Mouse (Mus musculus): Measurements from ENCODE around the gene Zmynd10.
"Not testable (repeated sequence)": the region's sequence is repeated elsewhere in the genome, so short reads cannot be mapped to it uniquely, and the experiment has no call there.

The Zmynd10 gene

GRCm38 (mm10) chr9:107555031-107555457 lies 7.9 kb downstream of the Zmynd10 start:
- peak in 1 of 2 experiments; percentile 40 for DNase-seq (ENCODE audit: low spot score in 2 of 2)

GRCm38 (mm10) chr9:107555701-107556100 lies 8.6 kb downstream of the Zmynd10 start:
- no peak for DNase-seq (ENCODE audit: low spot score in 2 of 2)

- DNase-seq (ENCODE audit: low spot score in 2 of 2): no peak
Measured at GRCm38 (mm10) chr9:107556346-107556745, 9.2 kb downstream of the Zmynd10 start.

GRCm38 (mm10) chr9:107563029-107563581 lies 16.0 kb downstream of the Zmynd10 start, which contains the start of gene Tusc2:
Tusc2 (plus strand) TSS chr9:107563255.
- DNase-seq (ENCODE audit: low spot score in 2 of 2): peak; percentile 83 to 89

- not testable (repeated sequence) for DNase-seq (ENCODE audit: low spot score in 2 of 2)
Measured at GRCm38 (mm10) chr9:107565556-107565955, 18.5 kb downstream of the Zmynd10 start.

- DNase-seq (ENCODE audit: low spot score in 2 of 2): peak; percentile 81 to 87
Measured at GRCm38 (mm10) chr9:107566041-107566709, 19.1 kb downstream of the Zmynd10 start.

- no peak for DNase-seq (ENCODE audit: low spot score in 2 of 2)
Measured at GRCm38 (mm10) chr9:107566855-107567254, 19.8 kb downstream of the Zmynd10 start.

GRCm38 (mm10) chr9:107567702-107568319 lies 20.7 kb downstream of the Zmynd10 start, which contains the start of gene Hyal2:
Hyal2 (plus strand) TSS chr9:107567945.
- no peak for DNase-seq (ENCODE audit: low spot score in 2 of 2)

GRCm38 (mm10) chr9:107568331-107569261 lies 21.5 kb downstream of the Zmynd10 start:
- peak; percentile 69 to 77 for DNase-seq (ENCODE audit: low spot score in 2 of 2)

- DNase-seq (ENCODE audit: low spot score in 2 of 2): no peak
Measured at GRCm38 (mm10) chr9:107569270-107569669, 22.2 kb downstream of the Zmynd10 start.

- no peak for DNase-seq (ENCODE audit: low spot score in 2 of 2)
Measured at GRCm38 (mm10) chr9:107570016-107570415, 22.9 kb downstream of the Zmynd10 start.

GRCm38 (mm10) chr9:107570845-107571244 lies 23.7 kb downstream of the Zmynd10 start:
- DNase-seq (ENCODE audit: low spot score in 2 of 2): no peak

- DNase-seq (ENCODE audit: low spot score in 2 of 2): no peak
Measured at GRCm38 (mm10) chr9:107571534-107572326, 24.6 kb downstream of the Zmynd10 start.

- DNase-seq (ENCODE audit: low spot score in 2 of 2): no peak
Measured at GRCm38 (mm10) chr9:107572327-107572662, 25.2 kb downstream of the Zmynd10 start.

- not testable (repeated sequence) for DNase-seq (ENCODE audit: low spot score in 2 of 2)
Measured at GRCm38 (mm10) chr9:107573774-107574173, 26.7 kb downstream of the Zmynd10 start.

- no peak for DNase-seq (ENCODE audit: low spot score in 2 of 2)
Measured at GRCm38 (mm10) chr9:107575579-107576356, 28.7 kb downstream of the Zmynd10 start.

GRCm38 (mm10) chr9:107576357-107577107 lies 29.4 kb downstream of the Zmynd10 start, which contains the start of gene Hyal1:
Hyal1 (plus strand) TSS chr9:107576927.
- DNase-seq (ENCODE audit: low spot score in 2 of 2): peak; percentile 51 to 56

GRCm38 (mm10) chr9:107577871-107578270 lies 30.8 kb downstream of the Zmynd10 start:
- no peak for DNase-seq (ENCODE audit: low spot score in 2 of 2)

GRCm38 (mm10) chr9:107578587-107578986 lies 31.5 kb downstream of the Zmynd10 start, which contains the start of gene Naa80:
Naa80 (plus strand) TSS chr9:107578887.
- DNase-seq (ENCODE audit: low spot score in 2 of 2): no peak

Data from spleen, postnatal 14 days (tissue).